Mouse (Mus musculus): ENCODE data around the gene Rabep1. TPM values are rescaled to one million over a fixed set of nuclear protein-coding genes. Genes with fewer than 3 reads are reported as not detected.

Gene Rabep1
- polyA plus RNA-seq, 1 experiment from 2014 or later = 33.7 TPM

DNA sequence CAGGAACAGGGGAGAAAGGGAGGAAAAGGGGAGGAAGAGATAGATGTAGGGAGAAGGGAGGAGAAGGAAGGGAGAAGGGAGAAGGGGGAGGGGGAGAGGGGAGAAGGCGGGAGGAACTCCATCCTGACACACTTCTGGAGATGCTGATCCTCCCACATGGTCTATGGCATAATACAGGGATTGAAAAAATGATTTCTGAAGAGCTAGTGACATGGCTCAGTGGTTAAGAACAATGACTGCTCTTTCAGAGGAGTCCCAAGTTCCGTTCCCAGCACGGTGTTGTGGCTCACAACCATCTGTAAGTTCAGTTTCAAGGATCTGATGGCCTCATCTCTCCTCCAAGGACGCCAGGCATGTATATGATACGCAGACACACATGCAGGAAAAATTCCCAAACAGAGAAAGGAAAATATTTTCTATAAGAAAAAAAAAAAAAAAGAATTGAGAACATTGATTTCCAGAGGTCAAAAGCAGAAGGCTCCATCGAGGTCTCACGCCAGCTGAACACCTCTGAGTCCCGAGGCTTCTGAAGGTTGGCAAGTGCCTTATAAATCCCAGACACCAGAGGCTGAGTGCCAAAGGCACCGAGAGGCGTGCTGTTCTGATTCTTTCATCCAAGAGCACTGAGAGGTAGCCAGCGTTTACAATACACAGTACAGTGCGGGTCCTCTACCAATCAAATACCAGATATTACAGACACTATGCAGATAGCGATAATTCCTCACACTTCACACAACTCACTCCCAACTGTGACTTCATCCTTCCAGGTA lies 32.9 kb upstream of the Rabep1 start:
- Histone ChIP-seq H3K4me3 (no peak overlapping the region), H3K27me3 (0 out of 2 replicates have a peak, but pooled peaks cover 5% of the 10 kb centered on the region), H3K36me3 (no peaks in the 10 kb centered on the region), H3K9me3 (no peaks in the 10 kb centered on the region), H3K4me1 (no peaks in the 10 kb centered on the region), H3K4me2 (no peak overlapping the region), H3K9ac (no peak overlapping the region), H3K27ac (no peak overlapping the region)
- WGBS = 65% methylated on average over 13 of the region's 13 CpGs
- no peak for ATAC-seq (ENCODE audit: insufficient number of reproducible peaks, low FRiP score, low TSS enrichment, low read depth)

DNA sequence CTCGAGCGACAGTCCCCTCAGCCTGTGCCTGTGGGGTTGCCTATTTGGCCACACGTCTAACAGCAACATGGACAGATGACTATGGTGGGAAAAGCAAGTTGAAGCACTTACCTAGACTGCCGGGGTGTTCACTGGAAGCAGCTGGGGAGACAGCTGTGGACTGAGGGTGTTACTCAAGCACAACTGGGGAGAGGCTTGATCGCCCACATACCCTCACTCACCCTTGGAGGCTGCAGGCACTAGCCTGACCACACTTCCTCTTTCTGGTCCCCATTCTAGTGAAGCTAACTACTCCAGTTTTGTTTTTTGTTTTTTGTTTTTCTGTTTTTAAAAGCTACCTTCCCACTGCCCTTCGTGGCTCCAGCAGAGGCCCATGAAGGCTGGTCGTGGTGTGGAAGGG lies 32.2 kb upstream of the Rabep1 start, which contains the start of gene Scimp:
Gene Scimp, minus strand, starts transcription at position 222 of the 400 bp plus-strand sequence.
- Histone ChIP-seq H3K4me1 (no peaks in the 10 kb centered on the region), H3K9ac (no peak within 1 kb of the TSS), H3K4me3 (no peak within 1 kb of the TSS), H3K9me3 (no peaks in the 10 kb centered on the region), H3K27ac (no peak within 1 kb of the TSS), H3K36me3 (no peaks in the 10 kb centered on the region), H3K4me2 (no peak within 1 kb of the TSS), H3K27me3 (0 out of 2 replicates have a peak, but pooled peaks cover 5% of the 10 kb centered on the region)
- ATAC-seq (ENCODE audit: insufficient number of reproducible peaks, low FRiP score, low TSS enrichment, low read depth) = no peak
- WGBS = 73% methylated on average over 7 of the region's 7 CpGs

DNA sequence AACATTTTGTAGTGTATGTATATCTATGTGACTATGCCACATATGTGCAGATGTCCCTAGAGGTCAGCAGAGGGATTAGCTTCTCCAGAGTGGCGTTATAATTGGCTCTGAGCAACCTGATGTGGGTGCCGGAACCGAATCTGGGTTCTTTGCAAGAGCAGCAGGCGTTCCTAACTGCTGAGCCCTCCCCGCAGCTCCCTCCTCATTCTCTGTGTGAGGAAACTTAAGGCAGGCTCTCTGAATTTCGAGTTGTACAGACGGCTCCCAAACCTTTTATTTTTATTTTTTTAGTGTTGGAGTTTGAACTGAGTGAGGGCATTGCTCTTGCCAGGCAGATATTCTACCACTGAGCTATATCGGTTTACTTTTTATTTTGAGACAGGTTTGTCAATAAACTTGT lies 29.5 kb upstream of the Rabep1 start:
- no peak overlapping the region for H3K27ac ChIP-seq
- H3K4me2 ChIP-seq = no peak overlapping the region
- 78% methylated on average over 8 of the region's 8 CpGs for WGBS
- H3K9me3 ChIP-seq = no peaks in the 10 kb centered on the region
- no peak for ATAC-seq (ENCODE audit: insufficient number of reproducible peaks, low FRiP score, low TSS enrichment, low read depth)
- no peaks in the 10 kb centered on the region for H3K36me3 ChIP-seq
- H3K9ac ChIP-seq = no peak overlapping the region
- 0 out of 2 replicates have a peak, but pooled peaks cover 5% of the 10 kb centered on the region for H3K27me3 ChIP-seq
- no peak overlapping the region for H3K4me3 ChIP-seq
- H3K4me1 ChIP-seq = no peaks in the 10 kb centered on the region

DNA sequence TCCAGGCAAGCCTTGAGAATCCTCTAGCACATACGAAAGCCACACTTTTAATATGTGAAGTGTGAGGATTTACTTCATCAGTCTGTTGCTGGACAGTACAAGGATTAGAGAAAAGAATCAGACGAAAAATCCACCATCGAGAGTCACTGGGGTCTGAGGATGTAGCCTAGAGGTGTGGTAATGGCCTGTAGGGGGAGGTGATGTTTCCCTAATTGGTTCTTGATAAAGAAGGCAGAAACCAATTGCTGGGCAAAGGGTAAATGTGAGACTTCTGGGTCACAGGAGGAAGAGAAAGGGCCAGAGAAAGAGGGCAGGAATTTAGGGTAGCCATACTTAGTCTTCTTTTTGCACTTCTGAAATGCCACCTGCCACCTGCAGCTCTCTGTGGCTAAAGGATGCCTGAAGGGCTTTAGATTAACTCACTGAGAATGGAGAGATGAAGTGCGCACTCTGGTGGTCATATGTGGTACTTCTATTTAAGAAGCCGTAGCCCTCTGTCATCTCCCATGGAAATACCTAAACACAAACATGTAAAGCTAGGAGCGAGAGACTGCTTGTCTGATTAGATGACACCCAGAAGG lies 29.0 kb upstream of the Rabep1 start:
- ATAC-seq (ENCODE audit: insufficient number of reproducible peaks, low FRiP score, low TSS enrichment, low read depth) = no peak
- 25% methylated on average over 6 of the region's 6 CpGs for WGBS

DNA sequence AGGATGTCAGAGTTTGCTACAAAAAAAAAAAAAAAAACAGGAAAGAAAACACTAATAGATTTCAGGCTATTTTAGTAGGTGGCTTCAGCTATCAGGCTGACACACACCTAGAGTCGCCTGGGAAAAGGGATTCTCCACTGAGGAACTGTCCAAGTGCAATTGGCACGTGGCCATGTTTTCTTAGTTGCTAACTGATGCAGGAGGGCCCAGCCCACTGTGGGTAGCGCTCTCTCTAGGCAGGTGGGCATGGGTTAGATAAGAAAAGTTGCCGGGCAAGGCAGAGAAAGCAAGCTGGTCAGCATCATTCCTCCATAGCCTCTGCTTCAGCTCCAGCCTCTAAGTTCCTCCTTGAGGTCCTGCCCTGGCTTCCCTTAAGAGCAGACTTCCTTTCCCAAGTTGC lies 27.8 kb upstream of the Rabep1 start:
- Histone ChIP-seq H3K9ac (no peak overlapping the region), H3K4me1 (no peaks in the 10 kb centered on the region), H3K36me3 (no peaks in the 10 kb centered on the region), H3K4me2 (no peak overlapping the region), H3K27me3 (0 out of 2 replicates have a peak, but pooled peaks cover 5% of the 10 kb centered on the region), H3K4me3 (no peak overlapping the region), H3K27ac (no peak overlapping the region), H3K9me3 (no peaks in the 10 kb centered on the region)
- 76% methylated on average over 4 of the region's 4 CpGs for WGBS
- no peak for ATAC-seq (ENCODE audit: insufficient number of reproducible peaks, low FRiP score, low TSS enrichment, low read depth)

More for the DNA sequence above, 29.0 kb upstream of the Rabep1 start:
- H3K27ac ChIP-seq = no peak overlapping the region
- H3K4me3 ChIP-seq = no peak overlapping the region
- H3K27me3 ChIP-seq = 0 out of 2 replicates have a peak, but pooled peaks cover 5% of the 10 kb centered on the region
- no peaks in the 10 kb centered on the region for H3K4me1 ChIP-seq
- H3K4me2 ChIP-seq = no peak overlapping the region
- no peaks in the 10 kb centered on the region for H3K9me3 ChIP-seq
- no peak overlapping the region for H3K9ac ChIP-seq
- no peaks in the 10 kb centered on the region for H3K36me3 ChIP-seq

DNA sequence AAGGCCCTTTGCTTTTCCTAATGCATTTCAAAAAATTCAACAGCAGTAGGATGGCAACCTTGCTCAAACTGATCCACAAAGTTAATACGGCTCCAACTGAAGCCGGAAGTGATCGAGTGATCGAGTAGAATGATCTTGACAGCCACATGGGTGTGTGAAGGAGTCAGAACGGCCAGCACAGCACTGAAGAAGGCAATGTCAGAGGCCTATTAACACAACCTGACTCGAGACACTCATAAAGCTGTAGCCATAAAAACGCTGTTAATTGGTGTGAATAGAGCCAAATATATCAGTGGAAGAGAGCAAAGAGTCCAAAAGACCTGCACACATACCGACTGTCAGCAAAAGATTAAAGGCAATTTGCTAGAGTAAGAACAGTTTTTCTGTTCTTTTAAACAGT lies 24.5 kb upstream of the Rabep1 start:
- 49% methylated on average over 8 of the region's 8 CpGs for whole genome bisulfite sequencing
- H3K4me2 ChIP-seq = no peak overlapping the region
- no peak overlapping the region for H3K9ac ChIP-seq
- H3K4me1 ChIP-seq = no peaks in the 10 kb centered on the region
- H3K27me3 ChIP-seq = no peaks in the 10 kb centered on the region
- no peaks in the 10 kb centered on the region for H3K9me3 ChIP-seq
- ATAC-seq (ENCODE audit: insufficient number of reproducible peaks, low FRiP score, low TSS enrichment, low read depth) = no peak
- H3K36me3 ChIP-seq = no peaks in the 10 kb centered on the region
- no peak overlapping the region for H3K4me3 ChIP-seq
- no peak overlapping the region for H3K27ac ChIP-seq

DNA sequence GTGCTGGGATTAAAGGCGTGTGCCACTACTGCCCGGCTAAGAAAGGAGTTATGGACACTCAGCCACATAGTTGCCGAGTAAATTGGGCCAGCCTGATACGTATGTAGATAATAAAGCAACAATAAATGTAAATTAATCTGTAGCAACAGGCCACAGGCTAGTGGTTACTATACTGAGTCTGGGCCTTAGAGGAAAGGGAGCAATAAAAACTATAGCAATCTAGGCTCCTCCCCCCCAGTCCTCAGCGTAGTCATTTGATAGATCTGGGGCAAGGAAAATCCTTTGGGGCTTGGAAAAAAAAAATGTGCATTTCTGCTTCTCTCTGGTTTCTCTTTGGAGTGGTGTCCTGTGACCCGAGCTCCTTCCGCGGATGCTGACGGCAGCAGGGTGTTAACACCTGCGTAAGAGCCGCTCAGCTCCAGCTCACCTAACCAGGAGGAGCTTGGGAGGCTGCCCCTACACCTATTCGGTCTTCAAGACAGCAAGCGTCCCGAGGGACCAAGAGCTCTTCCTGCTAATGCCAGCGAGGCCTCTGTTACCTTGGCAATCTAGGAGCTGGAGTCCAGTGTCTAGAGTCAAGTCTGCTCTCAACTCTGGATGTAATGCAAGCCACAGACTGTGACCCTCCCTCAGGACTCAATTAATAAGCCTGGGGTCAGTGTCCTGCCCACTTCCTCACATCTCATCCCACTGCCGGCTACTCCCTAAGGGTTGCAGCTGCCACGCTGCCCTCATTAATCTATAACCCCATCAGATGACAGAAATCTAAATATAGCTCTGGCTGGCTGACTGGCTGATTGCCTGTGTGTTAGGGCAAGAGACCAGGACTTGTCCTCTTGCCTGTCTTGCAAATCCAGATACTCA lies 22.6 kb upstream of the Rabep1 start:
- H3K4me2 ChIP-seq = no peak overlapping the region

DNA sequence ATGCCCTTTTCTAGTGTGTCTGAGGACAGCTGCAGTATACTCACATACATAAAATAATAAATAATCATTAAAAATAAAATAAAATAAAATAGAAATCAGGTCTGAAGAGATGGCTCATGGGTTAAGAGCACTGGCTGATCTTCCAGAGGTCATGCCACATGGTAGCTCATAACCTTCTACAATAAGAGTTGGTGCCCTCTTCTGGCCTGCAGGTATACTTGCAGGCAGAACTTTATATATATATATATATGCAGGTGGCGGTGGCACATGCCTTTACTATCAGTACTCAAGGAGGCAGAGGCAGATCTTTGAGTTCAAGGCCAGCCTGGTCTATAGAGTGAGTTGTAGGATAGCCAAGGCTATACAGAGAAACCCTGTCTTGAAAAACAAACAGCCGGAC lies 18.4 kb upstream of the Rabep1 start:
- H3K9ac ChIP-seq = no peak overlapping the region
- no peak overlapping the region for H3K4me3 ChIP-seq
- no peak for ATAC-seq (ENCODE audit: insufficient number of reproducible peaks, low FRiP score, low TSS enrichment, low read depth)
- no peaks in the 10 kb centered on the region for H3K36me3 ChIP-seq
- H3K4me2 ChIP-seq = no peak overlapping the region
- H3K27me3 ChIP-seq = no peaks in the 10 kb centered on the region
- no peaks in the 10 kb centered on the region for H3K4me1 ChIP-seq
- 87% methylated on average over 2 of the region's 2 CpGs for WGBS
- no peaks in the 10 kb centered on the region for H3K9me3 ChIP-seq
- no peak overlapping the region for H3K27ac ChIP-seq

More for the DNA sequence above, 22.6 kb upstream of the Rabep1 start:
- Histone ChIP-seq H3K27me3 (no peaks in the 10 kb centered on the region), H3K9me3 (no peaks in the 10 kb centered on the region), H3K4me3 (no peak overlapping the region), H3K36me3 (no peaks in the 10 kb centered on the region), H3K27ac (no peak overlapping the region), H3K9ac (no peak overlapping the region), H3K4me1 (no peaks in the 10 kb centered on the region)
- no peak for ATAC-seq (ENCODE audit: insufficient number of reproducible peaks, low FRiP score, low TSS enrichment, low read depth)
- 38% methylated on average over 17 of the region's 17 CpGs for whole genome bisulfite sequencing

DNA sequence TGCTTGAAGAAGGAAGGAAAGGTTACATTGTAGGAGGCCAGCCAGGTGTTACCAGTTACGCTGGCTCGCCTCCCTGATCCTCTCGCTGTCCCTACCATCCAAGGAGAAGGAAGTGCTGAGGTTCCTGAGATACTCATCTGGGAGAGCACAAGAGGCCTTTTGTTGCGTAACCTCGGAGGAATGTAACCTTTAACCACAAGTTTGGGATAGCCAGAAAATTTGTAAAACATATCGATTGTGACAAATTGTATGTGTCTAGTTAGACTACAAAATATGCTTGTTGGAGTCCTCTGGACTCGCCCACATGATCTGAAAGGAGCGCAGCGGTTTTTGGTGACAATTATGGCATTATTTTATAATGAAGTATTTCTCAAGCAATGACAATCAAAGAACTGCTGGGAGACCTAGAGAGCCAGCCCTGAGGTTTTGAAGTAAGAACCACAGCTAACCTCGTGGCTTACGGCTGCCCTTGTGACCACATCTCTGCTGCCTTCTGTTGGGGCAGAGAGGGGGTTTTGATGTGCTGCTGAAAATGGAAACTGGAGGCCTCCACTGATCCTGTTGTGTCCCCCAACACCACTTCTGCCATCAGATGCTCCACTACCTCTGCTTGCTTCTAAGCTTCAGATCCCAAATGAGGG lies 15.5 kb upstream of the Rabep1 start:
- Histone ChIP-seq H3K27ac (no peak overlapping the region), H3K4me1 (no peaks in the 10 kb centered on the region), H3K36me3 (no peaks in the 10 kb centered on the region), H3K9me3 (no peaks in the 10 kb centered on the region), H3K4me2 (no peak overlapping the region), H3K27me3 (no peaks in the 10 kb centered on the region), H3K9ac (no peak overlapping the region), H3K4me3 (no peak overlapping the region)
- 83% methylated on average over 11 of the region's 11 CpGs for WGBS
- ATAC-seq (ENCODE audit: insufficient number of reproducible peaks, low FRiP score, low TSS enrichment, low read depth) = no peak

DNA sequence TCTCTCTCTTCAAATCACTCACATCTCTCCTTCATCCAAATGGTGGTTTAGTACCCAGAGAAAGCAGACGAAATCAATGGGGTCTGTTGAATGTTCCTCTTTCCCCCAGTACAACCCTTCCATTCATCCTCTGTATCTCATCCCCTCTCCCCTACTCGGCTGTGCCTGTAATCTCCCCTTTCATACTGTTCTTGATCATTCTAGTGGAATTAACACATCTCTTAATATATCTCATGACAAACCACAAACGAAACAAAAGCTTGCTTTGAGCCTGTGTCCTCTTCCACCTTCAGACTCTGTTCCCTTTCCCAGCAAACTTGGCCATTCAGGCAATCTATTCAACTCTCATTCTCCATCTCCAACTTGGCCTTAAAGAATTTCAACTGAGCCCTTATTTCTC lies 13.4 kb upstream of the Rabep1 start:
- H3K4me1 ChIP-seq = no peaks in the 10 kb centered on the region
- H3K4me3 ChIP-seq = no peak overlapping the region
- no peak for ATAC-seq (ENCODE audit: insufficient number of reproducible peaks, low FRiP score, low TSS enrichment, low read depth)
- H3K9ac ChIP-seq = no peak overlapping the region
- no peak overlapping the region for H3K27ac ChIP-seq
- no peaks in the 10 kb centered on the region for H3K9me3 ChIP-seq
- WGBS = 60% methylated on average over 3 of the region's 3 CpGs
- H3K4me2 ChIP-seq = no peak overlapping the region
- no peaks in the 10 kb centered on the region for H3K36me3 ChIP-seq
- no peaks in the 10 kb centered on the region for H3K27me3 ChIP-seq

DNA sequence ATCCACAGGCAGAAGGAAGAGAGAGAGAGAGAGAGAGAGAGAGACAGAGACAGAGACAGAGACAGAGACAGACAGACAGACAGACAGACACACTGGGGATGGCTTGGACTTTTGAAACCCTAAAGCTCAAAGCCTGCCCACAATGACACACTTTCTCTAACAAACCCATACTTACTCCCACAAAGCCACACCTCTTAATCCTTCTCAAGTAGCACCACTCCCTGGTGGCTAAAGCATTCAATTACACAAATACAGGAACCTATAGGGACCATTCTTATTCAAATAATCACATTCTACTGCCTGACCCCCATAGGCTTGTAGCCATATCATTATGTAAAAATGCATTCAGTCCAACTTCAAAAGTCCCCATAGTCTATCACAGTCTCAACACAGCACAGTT lies 11.2 kb upstream of the Rabep1 start:
- no peak overlapping the region for H3K4me3 ChIP-seq
- H3K9me3 ChIP-seq = no peaks in the 10 kb centered on the region
- no peaks in the 10 kb centered on the region for H3K4me1 ChIP-seq
- no peaks in the 10 kb centered on the region for H3K27me3 ChIP-seq
- no peak overlapping the region for H3K27ac ChIP-seq
- no peak overlapping the region for H3K9ac ChIP-seq
- H3K4me2 ChIP-seq = no peak overlapping the region
- no peaks in the 10 kb centered on the region for H3K36me3 ChIP-seq
- no peak for ATAC-seq (ENCODE audit: insufficient number of reproducible peaks, low FRiP score, low TSS enrichment, low read depth)

Measured in limb, embryonic 15.5 days (tissue).